Mouse (Mus musculus): Measurements from ENCODE around the gene Rpl23a.
A peak's percentile ranks its signal among the peaks of the same experiment; 100 is the strongest.

Rpl23a gene

DNA sequence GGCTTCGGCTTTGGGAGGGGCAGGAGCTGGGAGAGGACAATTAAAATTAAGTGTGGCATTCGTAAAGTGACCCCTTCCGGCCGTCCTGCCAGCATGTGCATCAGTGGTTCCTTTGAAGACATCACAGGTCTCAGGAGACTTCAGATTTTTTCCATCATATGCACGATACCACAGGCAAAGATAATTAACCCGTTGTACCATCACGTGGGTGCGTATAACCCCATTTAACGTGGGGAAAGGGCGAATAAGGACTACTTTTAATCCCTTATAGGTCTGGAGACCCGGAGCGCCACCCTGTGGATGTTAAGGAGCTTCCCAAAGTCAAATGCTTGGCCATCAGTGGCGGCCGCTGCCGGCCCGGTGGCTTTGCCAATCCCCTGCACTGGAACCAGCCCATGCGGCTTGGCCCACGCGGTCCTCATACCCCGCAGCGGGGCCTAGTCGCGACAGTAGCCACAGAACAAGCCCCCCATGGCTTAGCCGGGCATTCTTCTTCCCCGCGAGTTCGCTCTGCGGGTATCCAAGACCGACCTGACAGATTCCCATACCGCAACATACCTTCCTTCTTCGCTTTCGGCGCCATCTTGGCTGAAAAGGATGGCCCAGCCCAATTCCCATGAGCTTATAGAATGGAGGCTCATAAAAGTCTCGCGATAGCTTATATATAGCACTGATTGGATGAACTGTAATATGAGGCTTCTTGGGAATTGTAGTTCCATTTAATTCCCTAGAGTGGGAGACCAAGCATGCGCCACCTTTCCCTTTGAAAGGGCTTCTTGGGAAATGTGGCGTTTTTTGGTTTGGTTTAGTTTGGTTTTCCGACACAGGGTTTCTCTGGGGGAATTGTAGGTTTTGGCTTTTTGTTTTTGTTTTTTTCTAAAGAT lies at the start of gene Rpl23a:
Rpl23a (minus strand) TSS at position 624 of the 884 bp plus-strand sequence.
- ATAC-seq (ENCODE audit: low TSS enrichment) = peak; percentile 92

DNA sequence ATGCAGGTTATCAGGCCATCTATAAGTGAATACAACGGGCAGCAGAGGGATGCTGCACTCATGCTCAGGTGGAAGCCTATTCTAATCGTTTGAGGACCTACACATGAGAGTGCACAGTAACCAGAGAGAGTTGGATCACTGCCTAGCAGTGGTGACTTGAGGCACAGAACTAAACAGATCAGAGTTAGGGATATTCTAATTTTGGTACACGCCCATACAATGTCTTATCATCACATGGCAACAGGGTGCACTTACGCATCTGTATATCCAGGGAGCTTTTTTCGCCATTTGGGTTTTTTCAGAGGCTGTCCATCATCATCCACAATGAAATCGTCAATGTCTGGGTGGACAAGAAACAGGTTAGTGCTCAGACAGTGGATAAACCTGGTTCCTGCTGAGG lies 48.1 kb upstream of the Rpl23a start:
- ATAC-seq (ENCODE audit: low TSS enrichment) = no peak

DNA sequence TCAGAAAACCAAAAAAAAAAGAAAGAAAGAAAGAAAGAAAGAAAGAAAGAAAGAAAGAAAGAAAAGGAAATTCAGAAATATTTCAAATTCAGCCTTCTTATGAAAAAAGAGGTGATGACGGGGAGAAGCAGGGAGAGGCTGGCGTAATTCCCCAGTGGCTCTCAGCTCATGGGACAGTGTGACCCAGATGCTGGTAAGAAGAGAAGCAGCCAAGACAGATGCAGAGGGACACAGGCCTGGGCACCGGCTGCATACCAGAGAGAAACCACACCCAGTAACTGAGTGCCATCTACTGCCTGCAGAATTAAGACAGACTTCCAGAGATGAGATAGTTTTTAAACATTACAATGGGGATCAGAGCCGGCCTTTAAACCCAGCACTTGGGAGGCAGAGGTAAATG lies 40.2 kb upstream of the Rpl23a start:
- no peak for ATAC-seq (ENCODE audit: low TSS enrichment)

DNA sequence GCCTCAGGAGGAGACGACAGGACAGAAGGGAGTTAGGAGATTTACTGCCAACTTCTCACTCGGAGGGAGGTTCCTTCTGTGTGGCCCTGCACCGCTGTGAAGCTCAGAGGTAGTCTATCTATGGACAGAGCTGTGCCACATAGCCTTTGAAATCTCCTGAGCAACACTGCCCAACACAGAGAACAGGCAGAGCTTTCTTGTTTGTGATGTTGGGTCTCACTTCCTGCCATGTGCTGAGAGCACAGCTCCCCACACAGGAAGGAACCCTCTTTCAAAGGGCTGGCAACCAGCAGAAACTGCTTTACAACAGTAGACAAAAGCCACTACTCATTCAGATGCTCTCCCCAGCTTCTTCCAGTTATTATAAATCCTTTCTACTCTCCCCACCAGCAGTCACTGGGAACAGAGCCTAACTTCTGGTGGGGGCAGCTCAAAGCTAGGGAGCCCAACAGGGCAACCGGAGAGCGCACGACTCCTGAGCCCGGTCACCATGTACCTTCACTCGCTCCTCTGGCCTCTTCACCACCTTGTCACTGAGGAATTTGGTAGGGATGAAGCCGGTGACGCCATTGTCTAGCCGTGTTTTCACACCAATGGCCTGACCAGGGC lies 32.4 kb upstream of the Rpl23a start:
- ATAC-seq (ENCODE audit: low TSS enrichment) = peak; percentile 27; the same call in 1 of the 2 replicates

DNA sequence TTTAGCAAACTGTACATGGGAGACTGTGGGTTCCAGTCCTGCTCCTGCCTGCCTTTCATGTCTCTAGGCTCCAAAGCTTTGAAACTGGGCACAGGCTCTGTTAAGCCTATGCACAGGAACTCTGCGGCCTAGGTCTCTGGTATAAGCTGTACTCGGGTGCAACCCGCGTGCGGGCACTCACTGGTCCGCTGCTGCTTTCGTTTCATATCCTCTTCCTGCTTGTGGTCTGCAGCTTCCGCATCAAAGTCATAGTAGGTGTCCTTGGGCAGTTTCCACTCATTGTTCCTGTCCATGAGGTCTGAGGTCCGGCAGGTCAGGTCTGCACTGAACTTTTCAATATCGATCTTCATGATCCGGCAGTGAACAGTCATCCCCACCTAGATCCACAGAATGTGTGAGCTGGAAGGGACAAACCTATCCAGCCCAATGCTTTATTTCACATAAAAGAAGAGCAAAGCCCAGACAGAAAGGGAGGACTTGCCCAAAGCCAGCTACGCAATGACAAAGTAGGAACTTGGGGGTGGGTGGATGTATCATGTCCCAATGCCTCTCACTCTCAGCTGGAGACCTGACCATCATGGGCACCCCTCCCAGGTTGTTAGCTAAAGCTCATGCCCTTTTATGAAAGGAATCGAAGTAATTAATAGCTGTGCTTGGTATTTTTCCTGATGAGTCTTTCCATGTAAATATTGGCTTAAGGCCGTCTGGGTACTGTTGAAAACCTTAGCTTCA lies 29.9 kb upstream of the Rpl23a start:
- ATAC-seq (ENCODE audit: low TSS enrichment) = no peak

DNA sequence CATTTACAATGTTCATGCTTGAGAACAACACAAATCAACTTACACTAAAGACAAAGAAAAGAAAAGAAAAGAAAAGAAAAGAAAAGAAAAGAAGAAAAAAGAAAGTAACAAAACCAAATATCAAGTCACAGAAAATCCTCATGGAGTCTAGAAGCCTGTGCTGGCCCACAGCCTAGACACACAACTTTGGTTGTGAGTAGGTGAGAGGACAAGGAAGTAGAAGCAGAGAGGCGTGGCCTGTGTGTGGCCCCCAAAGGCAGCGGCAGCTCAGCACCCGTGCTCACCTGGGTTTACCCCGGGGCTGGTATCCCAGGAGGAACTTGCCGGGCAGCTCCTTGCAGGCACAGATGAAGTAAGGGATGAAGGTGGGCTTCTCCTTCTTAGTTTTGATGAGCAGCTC lies 28.1 kb upstream of the Rpl23a start:
- ATAC-seq (ENCODE audit: low TSS enrichment) = no peak

DNA sequence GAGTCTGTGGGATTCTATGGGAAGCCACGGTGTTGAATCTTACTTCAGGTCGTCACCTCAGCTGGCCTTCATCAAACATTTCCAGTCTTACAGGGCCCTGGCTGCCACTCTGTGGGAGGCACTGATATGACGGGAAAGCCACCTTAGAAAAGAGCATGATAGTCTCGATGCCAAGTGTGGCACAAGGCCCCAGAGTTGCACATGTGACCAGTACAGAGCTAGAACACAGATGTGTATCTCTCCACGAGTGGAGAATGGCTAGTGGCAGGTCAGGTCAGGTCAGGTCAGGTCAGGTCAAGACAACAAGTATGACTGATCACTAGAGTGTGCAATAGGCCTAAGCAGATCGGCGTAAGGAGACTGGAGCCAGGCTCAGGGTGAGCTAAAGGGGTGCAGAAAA lies 27.2 kb upstream of the Rpl23a start:
- ATAC-seq (ENCODE audit: low TSS enrichment) = no peak

DNA sequence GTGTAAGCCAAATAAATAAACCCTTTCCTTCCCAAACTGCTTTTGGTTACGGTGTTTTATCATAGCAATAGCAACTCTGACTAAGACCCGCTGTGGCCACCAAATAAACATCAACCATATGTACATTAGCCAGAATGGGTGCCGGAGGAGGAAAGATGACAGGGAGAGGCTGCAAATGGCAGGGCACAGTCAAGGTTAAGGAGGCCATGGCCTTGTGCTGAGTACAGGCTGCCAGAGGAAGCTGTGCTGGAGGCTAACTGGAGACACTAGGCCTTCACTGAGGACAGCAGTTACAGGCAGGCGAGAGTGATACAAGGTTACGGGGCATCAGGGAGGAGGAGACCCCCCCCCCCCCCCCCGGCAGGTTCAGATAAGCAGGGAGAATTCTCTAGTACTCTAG lies 26.5 kb upstream of the Rpl23a start:
- no peak for ATAC-seq (ENCODE audit: low TSS enrichment)

DNA sequence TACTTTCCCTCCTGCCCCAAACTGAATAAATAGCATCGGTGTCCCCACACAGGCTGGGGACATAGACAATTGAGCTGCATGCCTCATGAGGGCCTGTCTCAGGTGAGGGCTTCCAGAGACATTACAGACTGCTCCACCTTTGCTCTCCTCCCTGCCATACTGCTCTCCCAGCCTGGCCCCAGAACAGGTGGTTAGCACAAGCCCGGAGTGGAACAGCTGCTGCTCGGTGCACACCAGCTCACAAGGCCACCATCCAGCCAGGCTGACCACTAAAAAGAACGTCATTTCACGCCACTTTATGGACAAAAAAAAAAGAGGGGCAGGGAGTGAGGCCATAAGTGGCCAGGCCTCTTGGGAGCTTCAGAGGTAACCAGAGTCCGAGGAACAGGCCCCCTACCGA lies 23.8 kb upstream of the Rpl23a start:
- no peak for ATAC-seq (ENCODE audit: low TSS enrichment)

DNA sequence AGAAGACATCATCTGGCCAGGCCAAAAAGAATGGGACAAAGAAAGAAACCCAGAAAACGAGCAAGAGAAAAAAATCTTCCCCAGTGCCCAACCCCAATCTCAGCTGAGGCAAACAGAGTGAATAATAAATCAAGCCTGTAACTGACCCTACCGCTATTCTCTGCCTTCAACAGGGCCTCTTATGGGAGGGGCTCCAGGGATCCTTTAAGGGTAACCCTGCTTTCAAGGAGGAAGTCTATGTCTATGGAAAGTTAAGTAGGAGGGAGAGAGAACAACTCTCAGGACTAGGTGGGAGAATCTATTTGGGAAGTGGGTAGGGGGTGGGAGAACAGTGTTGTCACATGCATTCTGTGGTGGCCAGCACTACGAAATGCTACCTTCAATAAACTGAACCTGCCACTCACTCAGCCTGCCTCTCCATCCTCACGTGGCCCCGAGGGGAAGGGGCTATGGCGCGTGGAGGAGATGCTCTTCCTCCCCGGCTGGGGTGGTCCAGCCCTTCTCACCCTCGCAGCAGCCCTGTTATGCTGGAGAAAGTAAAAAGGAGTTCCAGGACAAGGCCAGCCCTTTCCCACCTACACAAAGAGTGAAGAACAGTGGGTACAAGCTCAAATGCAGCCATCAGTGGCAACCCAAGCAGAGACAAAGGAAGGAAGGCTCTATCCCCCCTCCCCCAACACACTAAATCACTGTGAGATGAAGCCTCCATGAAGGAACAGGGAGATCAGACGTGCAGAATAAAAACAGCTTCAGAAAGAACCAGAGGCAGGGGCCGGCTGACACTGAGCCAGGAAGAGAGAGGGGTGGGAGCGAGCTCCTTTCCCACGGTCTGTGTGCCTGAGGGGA lies 22.2 kb upstream of the Rpl23a start:
- no peak for ATAC-seq (ENCODE audit: low TSS enrichment)

DNA sequence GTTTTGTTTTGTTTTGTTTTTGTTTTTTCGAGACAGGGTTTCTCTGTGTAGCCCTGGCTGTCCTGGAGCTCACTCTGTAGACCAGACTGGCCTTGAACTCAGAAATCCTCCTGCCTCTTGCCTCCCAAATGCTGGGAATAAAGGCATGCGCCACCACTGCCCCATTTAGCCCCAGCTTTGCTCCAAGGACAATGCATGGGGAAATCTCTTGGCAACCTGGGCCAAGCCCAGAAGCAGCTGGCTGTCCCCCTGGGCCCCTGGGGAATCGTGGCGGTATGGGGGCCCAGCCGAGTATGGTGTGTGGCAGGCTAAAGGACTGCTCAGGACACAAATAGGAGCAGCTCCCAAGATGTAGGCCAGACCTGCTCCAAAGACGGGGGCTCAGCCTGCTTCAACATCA lies 20.9 kb upstream of the Rpl23a start:
- ATAC-seq (ENCODE audit: low TSS enrichment) = no peak

DNA sequence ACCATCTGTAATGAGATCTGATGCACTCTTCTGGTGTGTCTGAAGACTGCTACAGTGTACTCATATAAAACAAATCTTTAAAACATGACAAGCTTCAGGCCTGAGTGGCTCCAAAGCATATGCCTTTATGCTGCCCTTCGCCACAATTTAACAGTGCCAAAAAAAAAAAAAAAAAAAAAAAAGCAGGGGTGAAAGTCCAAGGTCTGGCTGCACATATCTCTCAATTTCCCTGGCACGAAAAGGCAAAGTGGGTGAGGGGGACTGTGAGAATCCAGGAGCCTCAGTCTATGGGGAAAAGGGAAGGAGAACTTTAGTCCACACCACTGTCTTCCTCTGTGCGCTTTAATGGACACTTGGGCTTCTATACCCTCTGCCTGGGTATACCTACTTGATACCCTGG lies 19.0 kb upstream of the Rpl23a start:
- no peak for ATAC-seq (ENCODE audit: low TSS enrichment)

DNA sequence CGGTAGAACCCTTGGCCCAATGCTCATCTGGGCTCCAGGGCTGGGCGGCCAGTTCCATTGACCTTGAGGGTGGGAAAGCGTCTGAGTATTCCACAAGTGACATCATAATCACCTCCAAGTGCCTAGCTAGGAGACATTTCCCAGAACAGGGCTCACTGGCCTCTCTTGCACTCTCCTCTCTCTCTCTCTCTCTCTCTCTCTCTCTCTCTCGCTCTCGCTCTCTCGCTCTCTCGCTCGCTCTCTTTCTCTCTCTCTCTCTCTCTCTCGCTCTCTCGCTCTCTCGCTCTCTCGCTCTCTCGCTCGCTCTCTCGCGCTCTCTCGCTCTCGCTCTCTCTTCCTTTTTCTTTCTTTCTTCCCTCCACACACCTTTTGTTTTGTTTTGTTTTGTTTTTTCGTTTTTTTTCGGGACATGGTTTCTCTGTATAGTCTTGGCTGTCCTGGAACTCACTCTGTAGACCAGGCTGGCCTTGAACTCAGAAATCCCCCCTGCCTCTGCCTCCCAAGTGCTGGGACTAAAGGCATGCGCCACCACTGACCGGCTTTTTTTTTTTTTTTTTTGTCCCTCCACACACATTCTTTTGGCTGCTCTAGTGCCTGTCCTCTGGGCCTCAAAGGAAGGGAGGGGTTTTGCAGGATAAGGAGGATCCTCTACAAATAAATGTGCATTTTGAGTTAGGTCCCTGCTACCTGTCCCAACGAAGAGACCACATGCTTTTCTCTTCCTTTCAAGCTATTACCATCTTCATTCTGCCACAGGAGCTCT lies 11.9 kb upstream of the Rpl23a start:
- no peak for ATAC-seq (ENCODE audit: low TSS enrichment)

DNA sequence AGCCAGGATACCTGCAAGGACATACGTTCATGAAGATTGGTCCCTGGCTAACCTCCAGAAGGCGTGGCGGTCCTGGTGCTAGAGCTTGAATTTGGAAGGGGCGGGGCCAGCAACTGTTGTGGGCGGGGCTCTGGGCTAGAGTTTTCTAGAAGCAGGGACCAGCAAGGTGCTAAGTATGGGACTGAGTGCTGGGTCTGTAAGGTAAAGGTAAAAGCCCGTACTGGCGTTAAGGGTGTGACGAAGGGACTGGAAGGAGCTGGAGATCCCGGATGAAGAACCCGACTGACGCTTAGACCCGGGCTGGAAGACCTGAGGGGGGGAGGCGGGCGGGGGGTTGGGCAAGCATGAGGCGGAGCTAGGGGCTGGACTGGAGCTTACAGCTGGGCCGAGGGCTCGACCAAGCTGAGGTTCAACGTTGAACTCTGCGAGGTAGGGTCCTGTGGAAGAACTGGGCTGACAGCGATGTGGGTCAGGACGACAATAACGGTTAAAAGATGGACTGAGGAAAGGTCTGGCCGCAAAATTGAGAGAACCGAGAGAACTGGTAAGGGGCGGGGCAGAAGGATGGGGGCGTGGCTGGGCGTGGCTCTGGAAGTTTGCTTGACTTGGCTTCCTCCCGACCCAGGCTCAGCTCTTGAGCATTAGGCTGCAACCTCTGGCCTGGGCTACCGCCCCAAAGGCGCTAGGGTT lies 11.2 kb upstream of the Rpl23a start:
- ATAC-seq (ENCODE audit: low TSS enrichment) = no peak; the same call in 1 of the 2 replicates

DNA sequence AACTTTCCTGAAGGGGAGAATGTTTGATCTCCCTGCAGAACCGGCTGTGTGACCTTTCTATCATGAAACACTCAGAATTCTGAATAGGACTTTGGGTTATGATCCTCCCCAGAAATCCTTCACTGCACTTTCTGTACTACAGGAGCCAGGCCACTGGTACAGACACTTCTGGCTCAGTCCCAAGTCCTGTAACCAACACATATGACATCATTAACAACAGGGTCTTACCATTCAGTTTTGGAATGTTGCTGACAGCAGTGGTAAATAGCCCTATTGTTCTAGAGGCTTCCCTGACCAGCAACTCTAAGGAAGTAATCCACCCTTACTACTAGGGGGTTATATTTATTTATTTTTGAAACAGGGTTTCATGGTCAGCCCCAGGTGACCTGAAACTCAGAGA lies 9.7 kb upstream of the Rpl23a start, which contains the start of gene Proca1:
Proca1 (plus strand) TSS at position 280 of the 400 bp plus-strand sequence.
- ATAC-seq (ENCODE audit: low TSS enrichment) = no peak

DNA sequence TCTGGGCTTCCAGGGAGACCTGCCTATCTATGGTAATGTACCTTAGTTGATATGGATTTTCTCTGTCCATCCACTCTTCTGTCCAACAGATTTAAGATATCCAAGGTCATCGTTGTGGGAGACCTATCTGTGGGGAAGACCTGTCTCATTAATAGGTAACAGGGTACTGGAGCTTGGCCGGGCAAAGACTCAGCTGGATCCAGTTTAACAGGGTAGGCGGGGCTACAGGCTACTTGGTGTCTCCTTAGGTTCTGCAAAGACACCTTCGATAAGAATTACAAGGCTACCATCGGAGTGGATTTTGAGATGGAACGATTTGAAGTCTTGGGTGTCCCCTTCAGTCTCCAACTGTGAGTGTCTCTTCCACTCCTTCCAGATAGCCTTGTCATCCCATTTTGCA lies 6.7 kb upstream of the Rpl23a start:
- ATAC-seq (ENCODE audit: low TSS enrichment) = no peak

DNA sequence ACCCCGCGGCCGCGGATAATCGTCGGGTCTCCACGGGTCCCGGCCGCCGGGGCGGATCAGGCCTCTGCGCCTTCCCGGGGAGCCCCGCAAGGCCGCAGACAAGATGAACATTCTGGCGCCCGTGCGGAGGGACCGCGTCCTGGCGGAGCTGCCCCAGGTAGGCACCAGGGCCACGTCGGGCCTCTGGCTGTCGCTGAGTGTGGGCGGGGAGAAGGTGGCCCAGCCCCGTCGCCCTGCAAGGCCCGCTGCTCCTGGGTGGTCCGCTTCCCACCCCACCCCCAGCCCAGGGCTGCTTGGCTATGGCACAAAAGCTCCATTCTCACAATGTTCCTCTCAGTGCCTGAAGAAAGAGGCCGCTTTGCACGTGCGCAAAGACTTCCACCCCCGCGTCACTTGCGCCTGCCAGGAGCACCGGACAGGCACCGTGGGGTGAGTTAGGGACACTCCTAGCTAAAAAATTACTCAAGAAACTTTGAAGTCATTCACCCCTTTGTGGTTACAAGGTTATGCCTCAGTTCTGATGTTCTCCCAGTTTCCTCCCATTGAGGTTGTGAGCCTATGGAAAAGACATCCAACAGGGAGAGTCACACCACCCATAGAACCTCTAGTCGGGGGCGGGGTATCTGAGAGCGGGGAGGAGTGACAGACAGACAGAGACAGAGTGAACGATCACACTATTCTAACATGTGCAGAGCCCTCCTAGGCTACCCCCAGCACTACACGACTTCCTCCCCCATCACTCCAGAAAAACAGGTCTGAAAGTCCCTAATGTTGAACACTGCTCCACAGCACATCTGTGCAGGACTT lies 6.1 kb upstream of the Rpl23a start:
- peak; percentile 50; the same call in 1 of the 2 replicates for ATAC-seq (ENCODE audit: low TSS enrichment)

DNA sequence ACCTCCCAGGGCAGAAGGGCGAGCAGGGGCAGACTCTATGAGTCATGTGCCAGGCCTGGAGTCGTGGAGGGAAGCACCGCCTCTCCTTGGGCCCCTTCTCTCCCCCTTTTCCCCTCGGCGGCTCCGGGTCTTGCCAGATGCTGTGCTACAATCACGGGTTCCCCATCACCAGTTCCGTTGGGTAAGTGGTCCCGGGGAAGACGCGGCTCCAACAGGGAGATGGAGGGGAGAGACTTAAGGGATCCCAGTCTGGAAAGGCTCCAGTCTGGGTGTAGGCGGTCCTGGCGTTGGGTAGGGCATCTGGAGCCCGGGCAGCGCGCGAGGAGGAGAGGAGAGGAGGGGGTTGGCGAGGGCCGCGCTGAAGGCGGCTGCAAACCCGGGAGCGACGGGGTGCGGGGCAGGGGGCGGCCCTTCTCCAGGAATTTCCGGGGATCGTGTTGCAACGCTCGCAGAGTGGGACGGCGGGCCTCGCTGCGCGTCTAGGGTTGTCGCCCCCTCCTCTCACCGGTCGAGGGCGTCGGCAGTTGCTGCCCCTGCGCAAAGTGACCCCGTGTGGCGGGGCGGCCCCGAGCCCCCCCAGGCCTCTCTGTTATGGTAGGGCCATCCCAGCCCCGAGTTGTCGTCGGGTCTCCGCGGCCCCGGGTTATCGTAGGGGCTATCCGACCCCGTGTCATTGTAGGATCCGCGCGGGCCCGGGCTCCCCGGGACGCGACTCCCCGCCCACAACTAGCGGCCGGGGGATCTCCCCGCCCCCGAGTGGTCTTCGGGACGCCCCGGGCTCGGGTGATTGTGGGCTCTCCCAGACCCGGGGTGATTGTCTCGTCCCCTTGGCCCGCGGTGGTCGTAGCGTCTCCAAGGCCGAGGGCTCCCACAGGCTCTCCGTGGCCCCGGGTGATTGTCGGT lies 5.2 kb upstream of the Rpl23a start, which contains the start of gene Rab34:
Rab34 (plus strand) TSS at position 100 of the 903 bp plus-strand sequence.
- ATAC-seq (ENCODE audit: low TSS enrichment) = peak; percentile 42; the same call in 1 of the 2 replicates

All from frontal cortex, adult (tissue).